ENCODE assay signal across 25 mouse cellular contexts in the genomic region with DNA sequence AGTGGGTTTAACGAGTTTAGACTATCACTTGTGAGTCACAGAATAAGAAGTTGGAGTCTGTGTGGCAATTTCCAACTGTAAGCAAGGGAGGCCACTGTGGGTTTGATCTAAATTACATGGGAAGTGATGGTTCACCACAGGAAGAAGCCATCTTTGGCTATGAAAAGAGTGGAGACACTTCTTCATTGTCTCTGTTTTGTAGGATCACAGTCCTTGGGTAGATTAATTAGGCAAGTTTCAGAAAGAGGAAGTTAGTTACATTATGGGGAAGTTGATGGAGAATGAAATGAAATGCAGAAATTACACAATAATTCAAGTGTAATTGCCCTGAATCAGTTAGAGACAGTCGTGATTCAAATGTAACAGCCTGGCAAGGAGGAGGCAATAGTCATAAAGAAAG.
DNase-seq lines count a peak whose midpoint lies in the region; ATAC-seq and TF ChIP-seq lines count a peak whose summit lies in the region.
"Had no signal": no experiment of that assay in that cellular context is flagged by ENCODE, and none has a peak within 500 bp of the region (broad histone marks: within the 10 kb centered on the region; RNA-seq: fewer than 3 reads in every experiment).

No protein-coding gene starts in this region.

- TF ChIP-seq RAD21 in MEL (IDR thresholded peaks at IDR 0.05; ENCODE audit: low read depth, low read length) = no peak

- H3K27ac ChIP-seq in MEL (ENCODE audit: control insufficient read depth, low read depth, low read length) = no peak overlapping the region
- H3K27ac ChIP-seq in hindbrain, embryonic 16.5 days (ENCODE audit: low read depth, low read length) = no peak overlapping the region
- H3K27ac ChIP-seq: embryonic facial prominence, embryonic 12.5 days; heart, embryonic 13.5 days; hindbrain, embryonic 14.5 days; kidney, postnatal 0 days; left cerebral cortex, adult 2 months; midbrain, embryonic 12.5 days; neural tube, embryonic 12.5 days had no signal

- no peaks in the 10 kb centered on the region for H3K4me1 ChIP-seq in MEL (ENCODE audit: control insufficient read depth in 1 of 2, insufficient read depth in 2 of 2, low read length in 2 of 2)
- no peaks in the 10 kb centered on the region for H3K4me1 ChIP-seq in hindbrain, embryonic 16.5 days (ENCODE audit: control insufficient read depth, insufficient read depth, low read depth, low read length)
- H3K4me1 ChIP-seq: embryonic facial prominence, embryonic 12.5 days; midbrain, embryonic 12.5 days; neural tube, embryonic 12.5 days had no signal

- WGBS in hindbrain, embryonic 16.5 days = 77% methylated on average over 2 of the region's 2 CpGs

- no peaks in the 10 kb centered on the region for H3K79me2 ChIP-seq in MEL (ENCODE audit: control insufficient read depth, insufficient read depth, low read length, poor library complexity)

- H3K4me3 ChIP-seq in MEL (ENCODE audit: control insufficient read depth in 1 of 2, insufficient read depth in 1 of 2, low read depth in 2 of 2, low read length in 2 of 2) = no peak overlapping the region
- no peak overlapping the region for H3K4me3 ChIP-seq in hindbrain, embryonic 16.5 days (ENCODE audit: low read length)
- H3K4me3 ChIP-seq: embryonic facial prominence, embryonic 12.5 days; heart, embryonic 13.5 days; left cerebral cortex, adult 2 months; midbrain, embryonic 12.5 days; neural tube, embryonic 12.5 days had no signal

- no peak for TF ChIP-seq POLR2A in MEL (IDR thresholded peaks at IDR 0.05; ENCODE audit: control insufficient read depth in 1 of 2, insufficient read depth in 1 of 2, low read depth in 1 of 2, low read length in 2 of 2, poor library complexity in 1 of 2)

- TF ChIP-seq CTCF in MEL (IDR thresholded peaks at IDR 0.05 in 2 of 3, conservative IDR thresholded peaks at IDR 0.05 in 1 of 3; ENCODE audit: control insufficient read depth in 1 of 3, insufficient read depth in 1 of 3, low read depth in 2 of 3, low read length in 3 of 3, poor library complexity in 1 of 3, severe bottlenecking in 1 of 3) = no peak

- no peaks in the 10 kb centered on the region for H3K36me3 ChIP-seq in MEL (ENCODE audit: control insufficient read depth in 1 of 2, insufficient read depth in 2 of 2, low read length in 2 of 2)
- H3K36me3 ChIP-seq in hindbrain, embryonic 16.5 days (ENCODE audit: control insufficient read depth, insufficient read depth, low read length) = no peaks in the 10 kb centered on the region
- H3K36me3 ChIP-seq: embryonic facial prominence, embryonic 12.5 days; heart, embryonic 13.5 days; midbrain, embryonic 12.5 days; neural tube, embryonic 12.5 days had no signal

- no peak for TF ChIP-seq EP300 in MEL (IDR thresholded peaks at IDR 0.05; ENCODE audit: low read depth in 1 of 2, low read length in 2 of 2)

- DNase-seq in 416B (ENCODE audit: low read depth) = peak; percentile 91
- DNase-seq in MEL (ENCODE audit: low read depth, low spot score) = peak; percentile 53
- no peak for DNase-seq in testis, postnatal 14 days (ENCODE audit: low spot score)
- DNase-seq in gastrocnemius, adult 18-20 months (ENCODE audit: low spot score) = no peak
- DNase-seq: adrenal gland, postnatal 36 days; cerebellum, adult 11-12 months; cerebellum, postnatal 10 days; gastrocnemius, postnatal 10 days; heart, adult 11 months; kidney, adult 2 months; layer of hippocampus, adult 9-11 months; retina, postnatal 1 day; right cerebral cortex, postnatal 25 days; thymus, postnatal 4 days had no signal

- ATAC-seq in granulocyte monocyte progenitor cell, adult 5-6 weeks (replicated peaks; ENCODE audit: poor library complexity, severe bottlenecking) = peak; percentile 100
- peak; percentile 97 for ATAC-seq in monocyte, adult 5-6 weeks (replicated peaks; ENCODE audit: insufficient number of reproducible peaks, low FRiP score, low TSS enrichment, poor library complexity, severe bottlenecking)
- ATAC-seq in hindbrain, embryonic 16.5 days = no peak
- ATAC-seq: Patski had no signal

- no peaks in the 10 kb centered on the region for H3K9me3 ChIP-seq in MEL (replicated peaks; ENCODE audit: insufficient read depth, low read length)
- no peaks in the 10 kb centered on the region for H3K9me3 ChIP-seq in hindbrain, embryonic 16.5 days (ENCODE audit: control insufficient read depth, low read length)
- H3K9me3 ChIP-seq: embryonic facial prominence, embryonic 12.5 days; heart, embryonic 13.5 days; midbrain, embryonic 12.5 days; neural tube, embryonic 12.5 days had no signal

- H3K27me3 ChIP-seq in MEL (ENCODE audit: control insufficient read depth in 1 of 2, insufficient read depth in 2 of 2, low read length in 2 of 2) = no peaks in the 10 kb centered on the region
- no peaks in the 10 kb centered on the region for H3K27me3 ChIP-seq in hindbrain, embryonic 16.5 days (replicated peaks; ENCODE audit: control insufficient read depth, insufficient read depth, low read length)
- H3K27me3 ChIP-seq: embryonic facial prominence, embryonic 12.5 days; heart, embryonic 13.5 days; midbrain, embryonic 12.5 days; neural tube, embryonic 12.5 days; Patski had no signal

- no peak overlapping the region for H3K9ac ChIP-seq in MEL (ENCODE audit: control insufficient read depth, low read depth, low read length, poor library complexity, severe bottlenecking)
- H3K9ac ChIP-seq in hindbrain, embryonic 16.5 days (ENCODE audit: low read depth, low read length) = no peak overlapping the region
- H3K9ac ChIP-seq: embryonic facial prominence, embryonic 12.5 days; heart, embryonic 13.5 days; hindbrain, embryonic 14.5 days; midbrain, embryonic 12.5 days; neural tube, embryonic 12.5 days had no signal

- no peak overlapping the region for H3K4me2 ChIP-seq in hindbrain, embryonic 16.5 days (ENCODE audit: low read length)
- H3K4me2 ChIP-seq: embryonic facial prominence, embryonic 12.5 days; heart, embryonic 13.5 days; hindbrain, embryonic 14.5 days; midbrain, embryonic 12.5 days; neural tube, embryonic 12.5 days had no signal

TF ChIP-seq in MEL, 35 proteins besides CTCF, POLR2A, EP300 and RAD21:
- no peak for TF ChIP-seq MAX (IDR thresholded peaks at IDR 0.05; ENCODE audit: low read length)
- TF ChIP-seq KAT2A (conservative IDR thresholded peaks at IDR 0.05; ENCODE audit: low read depth, low read length) = no peak
- TF ChIP-seq MXI1 (IDR thresholded peaks at IDR 0.05; ENCODE audit: low read depth, low read length) = no peak
- no peak for TF ChIP-seq NRF1 (IDR thresholded peaks at IDR 0.05; ENCODE audit: insufficient read depth, low read depth, low read length, poor library complexity, severe bottlenecking)
- no peak for TF ChIP-seq TCF12 (IDR thresholded peaks at IDR 0.05; ENCODE audit: low read depth, low read length)
- TF ChIP-seq ZNF384 (IDR thresholded peaks at IDR 0.05; ENCODE audit: low read depth, low read length) = no peak
- TF ChIP-seq TAL1 (IDR thresholded peaks at IDR 0.05; ENCODE audit: low read length) = no peak
- TF ChIP-seq MAFK (IDR thresholded peaks at IDR 0.05; ENCODE audit: borderline replicate concordance, low read depth, low read length) = no peak
- no peak for TF ChIP-seq SMC3 (IDR thresholded peaks at IDR 0.05; ENCODE audit: low read depth, low read length)
- TF ChIP-seq POLR2AphosphoS5 (IDR thresholded peaks at IDR 0.05; ENCODE audit: borderline replicate concordance, low read depth, low read length) = no peak

Comparison
In these comparisons a context has a peak if more than half of its experiments do, and no peak if none do; other contexts are left out.
1. DNase-seq: peak in 416B (single experiment) and MEL (single experiment); none in testis, postnatal 14 days (single experiment) and gastrocnemius, adult 18-20 months (single experiment).